Mouse (Mus musculus) layer of hippocampus, adult 11-12 months (tissue): ENCODE results near the gene Hmgcs1.
"Not testable (repeated sequence)": the region's sequence is repeated elsewhere in the genome, so short reads cannot be mapped to it uniquely, and the experiment has no call there.

Source experiments
- DNase-seq: peaks from one replicate; pipeline ENCODE4 v3.0.0; 2022; ENCODE audit warnings: low spot score

Hmgcs1 gene

GRCm38 (mm10) chr13:119706278-119706880, 16.2 kb downstream of the Hmgcs1 start:
- not testable (repeated sequence) for DNase-seq

- DNase-seq, result no peak
These were observed 16.8 kb downstream of the Hmgcs1 start for GRCm38 (mm10) chr13:119706953-119707352.

GRCm38 (mm10) chr13:119707906-119708305, 17.7 kb downstream of the Hmgcs1 start:
- no peak for DNase-seq

GRCm38 (mm10) chr13:119708941-119709340, 18.8 kb downstream of the Hmgcs1 start:
- no peak for DNase-seq

GRCm38 (mm10) chr13:119709388-119710267, 19.4 kb downstream of the Hmgcs1 start:
- DNase-seq, result no peak

GRCm38 (mm10) chr13:119710268-119710610, 20.1 kb downstream of the Hmgcs1 start:
- no peak for DNase-seq

GRCm38 (mm10) chr13:119712463-119712862, 22.3 kb downstream of the Hmgcs1 start:
- no peak for DNase-seq

- DNase-seq, result no peak
These were observed 23.1 kb downstream of the Hmgcs1 start for GRCm38 (mm10) chr13:119713107-119713787.

GRCm38 (mm10) chr13:119713821-119714220, 23.6 kb downstream of the Hmgcs1 start:
- DNase-seq, result no peak

- DNase-seq, result no peak
These were observed 25.9 kb downstream of the Hmgcs1 start for GRCm38 (mm10) chr13:119716105-119716504.

- DNase-seq, result no peak
These were observed 32.3 kb downstream of the Hmgcs1 start for GRCm38 (mm10) chr13:119722447-119722846.

- no peak for DNase-seq
These were observed 33.2 kb downstream of the Hmgcs1 start for GRCm38 (mm10) chr13:119723368-119723767.

- no peak for DNase-seq
These were observed 34.4 kb downstream of the Hmgcs1 start for GRCm38 (mm10) chr13:119724541-119724940.

GRCm38 (mm10) chr13:119727608-119728387, 37.6 kb downstream of the Hmgcs1 start:
- DNase-seq, result no peak

- no peak for DNase-seq
These were observed 39.2 kb downstream of the Hmgcs1 start for GRCm38 (mm10) chr13:119729406-119729805.

- no peak for DNase-seq
These were observed 41.3 kb downstream of the Hmgcs1 start for GRCm38 (mm10) chr13:119731448-119731847.

GRCm38 (mm10) chr13:119741390-119742237, 51.4 kb downstream of the Hmgcs1 start:
- no peak for DNase-seq

GRCm38 (mm10) chr13:119742711-119743415, 52.7 kb downstream of the Hmgcs1 start:
- DNase-seq, result peak; percentile 19

- no peak for DNase-seq
These were observed 53.3 kb downstream of the Hmgcs1 start for GRCm38 (mm10) chr13:119743470-119743869.

GRCm38 (mm10) chr13:119746930-119747329, 56.8 kb downstream of the Hmgcs1 start:
- DNase-seq, result no peak
